9 mouse cellular contexts compared by ENCODE assay signal in the genomic region with DNA sequence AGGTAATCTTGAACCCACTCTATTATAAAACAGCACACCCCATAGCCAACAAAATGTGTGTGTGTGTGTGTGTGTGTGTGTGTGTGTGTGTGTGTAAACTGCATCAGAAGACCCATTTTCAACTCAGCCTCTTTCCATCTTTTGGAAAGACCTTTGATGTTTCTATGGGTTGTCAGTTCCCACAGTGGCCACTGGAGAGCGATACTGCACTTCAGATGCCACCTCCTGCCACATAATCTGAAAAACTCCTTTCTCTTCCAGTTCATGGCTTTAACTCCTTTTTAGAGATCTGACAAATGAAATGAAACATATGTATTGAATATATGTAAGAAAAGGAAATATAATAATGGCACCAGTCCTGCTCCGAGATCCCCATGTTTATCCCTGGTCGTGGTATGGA.
A peak's percentile ranks its signal among the peaks of the same experiment; 100 is the strongest.
DNase-seq lines count a peak whose midpoint lies in the region; ATAC-seq lines count a peak whose summit lies in the region.
"Had no signal": no experiment of that assay in that cellular context is flagged by ENCODE, and none has a peak within 500 bp of the region (broad histone marks: within the 10 kb centered on the region; RNA-seq: fewer than 3 reads in every experiment).

No protein-coding gene starts in this region.

- no peaks in the 10 kb centered on the region for H3K4me1 ChIP-seq in heart, embryonic 12.5 days (replicated peaks)
- H3K4me1 ChIP-seq: hindbrain, embryonic 15.5 days had no signal

- H3K4me2 ChIP-seq in heart, embryonic 12.5 days = no peak overlapping the region
- H3K4me2 ChIP-seq: hindbrain, embryonic 15.5 days had no signal

- H3K9ac ChIP-seq in heart, embryonic 12.5 days = no peak overlapping the region
- H3K9ac ChIP-seq: hindbrain, embryonic 15.5 days had no signal

- no peak overlapping the region for H3K4me3 ChIP-seq in heart, embryonic 12.5 days
- H3K4me3 ChIP-seq: hindbrain, embryonic 15.5 days had no signal

- ATAC-seq in heart, embryonic 12.5 days (ENCODE audit: insufficient number of reproducible peaks, low FRiP score) = no peak
- peak; percentile 59; the same call in 1 of the 2 replicates for ATAC-seq in frontal cortex, adult (ENCODE audit: low TSS enrichment)
- ATAC-seq in activated CD4-positive, CD25-positive, alpha-beta regulatory T cell, adult 4 months = no peak

- 52% methylated on average over 3 of the region's 3 CpGs for WGBS in heart, embryonic 12.5 days

- H3K36me3 ChIP-seq in heart, embryonic 12.5 days = no peaks in the 10 kb centered on the region
- H3K36me3 ChIP-seq: hindbrain, embryonic 15.5 days had no signal

- intact Hi-C loops in gastrocnemius, postnatal 36 days (cut with DNase I) = no loop called here

- no peaks in the 10 kb centered on the region for H3K9me3 ChIP-seq in heart, embryonic 12.5 days (replicated peaks)
- H3K9me3 ChIP-seq: hindbrain, embryonic 15.5 days had no signal

- peak; percentile 13 for DNase-seq in heart, postnatal 4 days
- peak; percentile 2 for DNase-seq in urinary bladder, postnatal 14 days (ENCODE audit: low spot score)
- no peak for DNase-seq in urinary bladder, postnatal 25 days (ENCODE audit: low spot score)
- peak; percentile 19 for DNase-seq in mesoderm, embryonic 11.5 days (ENCODE audit: low read depth, low spot score)
- DNase-seq in gastrocnemius, postnatal 36 days = no peak

- no peak overlapping the region for H3K27ac ChIP-seq in heart, embryonic 12.5 days (ENCODE audit: poor library complexity, severe bottlenecking)
- H3K27ac ChIP-seq: hindbrain, embryonic 15.5 days had no signal

- no peaks in the 10 kb centered on the region for H3K27me3 ChIP-seq in heart, embryonic 12.5 days (replicated peaks)
- H3K27me3 ChIP-seq: hindbrain, embryonic 15.5 days had no signal

Comparison
In these comparisons a context has a peak if more than half of its experiments do, and no peak if none do; other contexts are left out.
1. DNase-seq: peak in heart, postnatal 4 days (single experiment), urinary bladder, postnatal 14 days (single experiment) and mesoderm, embryonic 11.5 days (single experiment); none in urinary bladder, postnatal 25 days (single experiment) and gastrocnemius, postnatal 36 days (0 of 2).